Mouse (Mus musculus) embryonic facial prominence, embryonic 14.5 days (tissue): ENCODE measurements at regions not wholly inside any gene's neighbourhood (a gene's known extent, or its start where the extent isn't known, plus 50 kb on each side); places are given as distances from the start of the nearest gene placed in this dataset.

Experiments
- ATAC-seq: fragments of 200-750 bp; cut with Nextera tagmentation; 2 replicates; pipeline ENCODE4 v1.8.0; 2017; ENCODE audit warnings: low read depth, moderate number of reproducible peaks, moderate TSS enrichment
- DNase-seq: peaks from one replicate; pipeline ENCODE4 v3.0.0-alpha.2; 2015; ENCODE audit warnings: low spot score
- H3K27ac ChIP-seq: fragments of 300-500 bp; sonication (generic); replicated peaks from 2 replicates; pipeline ENCODE4 v1.5.1; 2014; ENCODE audit warnings: low read depth, mild to moderate bottlenecking, low read length, moderate library complexity
- H3K27me3 ChIP-seq: fragments of 300-500 bp; sonication (generic); replicated peaks from 2 replicates; pipeline ENCODE4 v1.6.1; 2014; ENCODE audit warnings: low read length; ENCODE audit not compliant: control insufficient read depth, insufficient read depth
- H3K36me3 ChIP-seq: fragments of 300-500 bp; sonication (generic); 2 replicates; pipeline ENCODE4 v1.6.1; 2014; ENCODE audit warnings: low read length, mixed read lengths; ENCODE audit not compliant: control insufficient read depth, insufficient read depth
- H3K4me1 ChIP-seq: fragments of 300-500 bp; sonication (generic); 2 replicates; pipeline ENCODE4 v1.6.1; 2014; ENCODE audit warnings: antibody characterized with exemption, low read length; ENCODE audit not compliant: control insufficient read depth, insufficient read depth
- H3K4me2 ChIP-seq: fragments of 300-500 bp; sonication (generic); 2 replicates; pipeline ENCODE4 v1.6.1; 2014; ENCODE audit warnings: low read depth, mild to moderate bottlenecking, low read length, moderate library complexity, mixed read lengths
- H3K4me3 ChIP-seq: fragments of 300-500 bp; sonication (generic); 2 replicates; pipeline ENCODE4 v1.5.1; 2014; ENCODE audit warnings: low read depth, mild to moderate bottlenecking, low read length
- H3K9ac ChIP-seq: fragments of 300-500 bp; sonication (generic); 2 replicates; pipeline ENCODE4 v1.6.1; 2014; ENCODE audit warnings: low read depth, mild to moderate bottlenecking, low read length, moderate library complexity, mixed read lengths
- H3K9me3 ChIP-seq: fragments of 300-500 bp; sonication (generic); 2 replicates; pipeline ENCODE4 v1.6.1; 2016; ENCODE audit warnings: low read length; ENCODE audit not compliant: control insufficient read depth
- WGBS: fragments of 180-500 bp; shearing (Covaris S2); extraction: QIAGEN DNeasy Blood & Tissue Kit; methylation state at CpG from one replicate; pipeline ENCODE4 v1.1.7; 2014; 5-methylcytosine and 5-hydroxymethylcytosine counted together

DNA sequence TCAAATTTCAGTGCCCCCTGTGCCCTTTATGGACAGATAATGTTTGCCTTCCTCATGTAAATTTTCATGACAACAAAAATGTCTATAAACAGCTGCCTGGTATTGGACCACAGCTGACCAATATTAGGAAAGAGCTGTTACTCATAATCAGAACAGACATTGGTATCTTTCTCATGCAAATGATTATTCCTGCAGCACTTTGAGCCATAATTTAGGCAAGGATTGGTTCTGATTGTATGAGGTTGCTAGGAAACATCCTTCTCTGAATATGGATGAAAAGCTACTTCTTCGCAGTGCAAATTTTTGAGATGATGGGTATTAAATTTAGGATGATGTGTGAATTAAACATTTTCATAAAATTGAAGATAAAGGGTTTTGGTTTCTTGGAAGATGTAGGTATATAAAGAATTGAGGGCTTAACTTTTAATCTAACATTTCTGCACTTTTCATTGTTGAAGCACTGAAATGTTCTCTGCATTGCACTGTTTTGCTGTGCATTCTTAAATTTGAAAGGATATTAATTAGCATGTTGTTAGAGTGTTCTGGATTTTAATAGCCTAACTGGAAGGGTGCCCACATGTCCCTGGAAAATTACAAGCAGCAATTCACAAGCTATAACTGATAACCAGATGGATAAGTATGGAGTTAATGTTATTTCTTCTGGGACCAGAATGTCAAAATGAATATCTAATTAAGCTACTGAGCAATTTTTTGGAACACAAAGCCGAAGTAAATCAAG is 1140.9 kb downstream of the Hace1 start:
- no peaks in the 10 kb centered on the region for H3K27me3 ChIP-seq
- no peak overlapping the region for H3K9ac ChIP-seq
- H3K4me3 ChIP-seq = no peak overlapping the region
- no peak overlapping the region for H3K27ac ChIP-seq
- no peaks in the 10 kb centered on the region for H3K9me3 ChIP-seq
- 77% methylated on average over 2 of the region's 2 CpGs for WGBS
- no peak overlapping the region for H3K4me2 ChIP-seq
- no peaks in the 10 kb centered on the region for H3K4me1 ChIP-seq
- DNase-seq = no peak
- ATAC-seq = no peak
- H3K36me3 ChIP-seq = no peaks in the 10 kb centered on the region

DNA sequence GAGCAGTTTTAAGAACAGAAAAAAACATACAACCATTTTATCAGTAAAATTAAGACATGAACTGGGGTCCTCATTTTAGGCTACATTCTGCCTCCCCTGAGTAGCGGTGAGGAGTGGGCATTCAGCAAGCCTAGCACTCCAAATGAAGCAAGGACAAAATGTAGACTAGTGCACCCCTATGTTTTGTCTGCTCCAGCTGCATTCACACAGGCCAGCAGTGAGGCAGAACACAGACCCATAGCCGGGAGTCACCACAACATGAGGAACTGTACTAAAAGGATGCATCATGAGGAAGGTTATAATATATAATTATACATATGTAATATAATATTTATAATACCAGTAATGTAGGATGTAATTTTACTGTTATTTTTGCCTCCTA is 1141.5 kb downstream of the Hace1 start:
- ATAC-seq (no peak), DNase-seq (no peak)
- H3K4me1 ChIP-seq = no peaks in the 10 kb centered on the region
- no peak overlapping the region for H3K9ac ChIP-seq
- no peaks in the 10 kb centered on the region for H3K9me3 ChIP-seq
- WGBS = 82% methylated on average over 2 of the region's 2 CpGs
- H3K36me3 ChIP-seq = no peaks in the 10 kb centered on the region
- no peak overlapping the region for H3K4me2 ChIP-seq
- no peak overlapping the region for H3K4me3 ChIP-seq
- H3K27me3 ChIP-seq = no peaks in the 10 kb centered on the region
- H3K27ac ChIP-seq = no peak overlapping the region

DNA sequence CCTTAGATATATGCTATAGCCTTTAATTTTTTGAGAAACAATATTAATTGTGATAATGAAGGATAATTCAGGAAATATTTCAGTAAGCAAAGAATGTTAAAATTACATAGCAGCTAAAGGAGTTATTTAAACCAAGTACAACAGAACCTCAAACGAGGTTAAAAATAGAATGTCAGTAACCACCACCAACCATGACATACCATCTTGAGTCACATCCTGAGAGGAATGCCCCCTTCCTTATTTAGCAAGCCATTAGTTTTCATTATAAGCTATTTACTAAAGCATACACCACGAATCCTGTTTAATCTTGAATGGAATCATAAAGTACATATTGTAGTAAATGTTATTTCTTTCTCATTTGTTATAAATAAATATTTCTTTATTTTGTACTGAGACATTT is 1146.0 kb downstream of the Hace1 start:
- Histone ChIP-seq H3K4me2 (no peak overlapping the region), H3K9ac (no peak overlapping the region), H3K36me3 (no peaks in the 10 kb centered on the region), H3K27me3 (no peaks in the 10 kb centered on the region), H3K4me1 (no peaks in the 10 kb centered on the region), H3K4me3 (no peak overlapping the region), H3K27ac (no peak overlapping the region), H3K9me3 (no peaks in the 10 kb centered on the region)
- DNase-seq (no peak), ATAC-seq (no peak)
- WGBS = 71% methylated on average over 2 of the region's 2 CpGs

DNA sequence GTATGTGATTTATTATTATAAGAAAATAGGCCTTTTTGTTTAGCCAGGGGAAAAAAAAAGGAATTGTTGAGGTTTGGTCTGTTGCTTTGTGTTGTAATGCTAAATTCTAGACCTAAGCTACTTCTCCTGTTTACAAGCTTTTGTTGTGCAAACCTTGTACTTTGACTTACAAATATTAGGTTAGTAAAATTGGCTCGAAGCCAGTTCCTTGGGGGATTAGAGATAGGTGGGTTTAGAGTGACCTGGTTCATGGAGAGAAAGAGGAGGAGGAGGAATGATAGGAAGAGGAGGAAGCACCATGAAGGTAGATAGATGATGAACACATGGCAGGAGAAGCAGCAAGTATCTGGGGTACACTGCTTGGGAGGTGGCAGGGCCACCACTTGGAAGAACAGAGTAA is 1153.0 kb downstream of the Hace1 start:
- DNase-seq = no peak
- Histone ChIP-seq H3K4me1 (no peaks in the 10 kb centered on the region), H3K27me3 (no peaks in the 10 kb centered on the region), H3K4me2 (no peak overlapping the region), H3K9ac (no peak overlapping the region), H3K4me3 (no peak overlapping the region), H3K9me3 (no peaks in the 10 kb centered on the region), H3K27ac (no peak overlapping the region), H3K36me3 (no peaks in the 10 kb centered on the region)
- ATAC-seq = no peak
- 55% methylated on average over 1 of the region's 1 CpGs for WGBS

DNA sequence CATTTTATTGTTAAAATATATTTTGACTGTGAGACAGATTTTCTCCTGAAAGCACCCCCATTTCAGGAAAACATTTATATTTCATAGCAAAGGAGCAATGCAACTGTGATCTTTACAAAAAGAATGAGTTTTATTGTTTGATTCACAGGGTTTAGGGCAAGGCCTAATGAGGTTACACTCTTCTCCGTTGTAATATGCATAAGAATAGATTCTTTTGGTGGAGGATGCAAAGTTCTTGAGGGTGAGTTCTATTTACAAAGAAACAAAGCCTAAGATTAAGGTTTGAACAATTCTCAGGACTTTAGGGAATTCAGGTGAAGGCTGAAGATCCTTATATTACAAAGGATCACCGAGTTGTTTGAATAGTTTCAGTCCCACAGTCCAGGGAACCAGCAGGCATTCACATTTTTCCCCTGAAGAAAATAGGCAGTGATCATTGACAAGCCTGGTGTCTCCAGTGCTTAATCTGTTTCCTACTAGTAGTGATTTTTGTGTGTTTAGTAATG is 1156.2 kb downstream of the Hace1 start:
- Histone ChIP-seq H3K9me3 (no peaks in the 10 kb centered on the region), H3K27me3 (no peaks in the 10 kb centered on the region), H3K4me3 (no peak overlapping the region), H3K4me2 (no peak overlapping the region), H3K9ac (no peak overlapping the region), H3K4me1 (no peaks in the 10 kb centered on the region), H3K27ac (no peak overlapping the region), H3K36me3 (no peaks in the 10 kb centered on the region)
- WGBS = 17% methylated on average over 2 of the region's 2 CpGs
- DNase-seq = no peak
- no peak for ATAC-seq

DNA sequence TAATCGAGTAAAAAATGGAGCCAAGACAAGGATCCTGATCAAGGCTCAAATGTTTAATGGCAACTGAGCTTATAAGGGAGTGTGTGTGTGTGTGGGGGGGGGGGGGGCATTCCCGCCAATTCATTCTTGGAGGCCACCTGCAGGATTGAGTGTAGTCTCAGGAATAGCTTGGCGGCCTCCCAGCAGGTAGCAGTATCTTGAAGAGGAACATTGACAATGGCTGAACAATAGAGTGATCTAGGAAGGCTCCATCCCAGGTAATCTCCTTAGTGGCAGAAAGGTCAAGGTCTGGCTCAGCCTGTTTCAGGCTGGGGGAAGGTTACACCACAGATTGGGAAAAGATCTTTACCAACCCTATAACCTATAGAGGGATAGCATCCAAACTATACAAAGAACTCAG is 1163.5 kb downstream of the Hace1 start:
- Histone ChIP-seq H3K9me3 (no peaks in the 10 kb centered on the region), H3K27me3 (no peaks in the 10 kb centered on the region), H3K4me3 (no peak overlapping the region), H3K9ac (no peak overlapping the region), H3K4me2 (no peak overlapping the region), H3K36me3 (no peaks in the 10 kb centered on the region), H3K4me1 (no peaks in the 10 kb centered on the region), H3K27ac (no peak overlapping the region)
- no peak for ATAC-seq
- 83% methylated on average over 2 of the region's 3 CpGs for WGBS
- no peak for DNase-seq

DNA sequence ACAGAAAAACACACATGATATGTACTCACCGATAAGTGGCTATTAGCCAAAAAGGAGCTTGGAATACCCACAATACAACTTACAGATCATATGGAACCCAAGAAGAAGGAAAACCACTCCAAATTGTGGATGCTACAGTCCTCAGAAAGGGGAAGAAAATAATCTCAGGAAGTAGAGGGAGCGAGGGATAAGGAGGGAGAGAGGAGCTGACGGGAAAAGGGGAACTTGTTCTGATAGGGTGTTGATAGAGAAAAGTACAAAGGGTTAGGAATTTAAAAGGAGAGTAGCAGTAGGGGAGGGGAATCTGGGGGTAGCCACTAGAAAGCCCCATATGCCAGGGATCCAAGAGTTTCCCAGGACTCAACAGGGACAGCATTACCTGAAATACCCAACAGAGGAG is 1164.5 kb downstream of the Hace1 start:
- Histone ChIP-seq H3K4me3 (no peak overlapping the region), H3K27me3 (no peaks in the 10 kb centered on the region), H3K36me3 (no peaks in the 10 kb centered on the region), H3K4me1 (no peaks in the 10 kb centered on the region), H3K9ac (no peak overlapping the region), H3K9me3 (no peaks in the 10 kb centered on the region), H3K4me2 (no peak overlapping the region), H3K27ac (no peak overlapping the region)
- 81% methylated on average over 3 of the region's 3 CpGs for WGBS
- DNase-seq (no peak), ATAC-seq (no peak)

DNA sequence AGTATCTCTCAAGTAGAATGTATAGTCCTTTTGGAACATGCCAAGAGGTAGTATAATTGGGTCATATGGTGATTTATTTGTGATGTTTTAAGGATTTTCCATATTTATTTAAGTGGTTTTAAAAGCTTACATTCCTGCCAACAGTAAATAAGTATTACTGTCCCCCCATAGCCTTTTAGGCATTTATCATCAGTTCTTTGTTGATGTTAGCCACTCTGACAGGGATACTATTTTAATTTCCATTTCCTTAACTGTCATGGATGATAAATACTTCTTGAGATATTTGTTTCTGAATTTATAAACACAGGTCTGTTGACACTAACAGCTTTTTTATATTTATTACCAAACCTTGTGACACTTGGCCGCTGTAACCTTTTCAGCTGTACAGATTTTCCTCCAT is 1183.3 kb downstream of the Hace1 start:
- no peak for ATAC-seq
- WGBS = 82% methylated on average over 1 of the region's 1 CpGs

DNA sequence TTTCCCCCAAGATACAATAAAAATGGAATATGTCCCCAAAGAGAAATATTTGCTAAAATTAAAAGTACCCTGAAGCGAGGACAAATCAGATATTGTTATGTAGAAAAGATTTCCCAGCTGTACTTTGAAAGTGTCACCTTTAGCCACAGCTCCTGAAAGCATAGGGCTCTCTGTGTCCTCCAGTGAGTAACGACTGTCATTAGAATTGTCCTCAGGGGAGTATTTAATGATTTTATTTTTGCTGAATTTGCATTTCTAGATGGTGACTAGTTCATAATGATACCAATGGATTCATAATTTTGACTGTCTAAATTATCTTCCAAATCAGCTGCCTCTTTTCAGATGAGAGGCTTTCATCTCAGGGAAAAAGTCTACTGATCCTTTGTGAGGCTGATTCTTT is 1201.1 kb downstream of the Hace1 start:
- no peak for DNase-seq
- ATAC-seq = no peak
- 62% methylated on average over 2 of the region's 2 CpGs for WGBS
- no peaks in the 10 kb centered on the region for H3K36me3 ChIP-seq
- no peak overlapping the region for H3K4me2 ChIP-seq
- H3K27me3 ChIP-seq = no peaks in the 10 kb centered on the region
- H3K27ac ChIP-seq = no peak overlapping the region
- H3K9me3 ChIP-seq = no peaks in the 10 kb centered on the region
- no peak overlapping the region for H3K4me3 ChIP-seq
- no peak overlapping the region for H3K9ac ChIP-seq
- H3K4me1 ChIP-seq = no peaks in the 10 kb centered on the region

More for the DNA sequence above, 1183.3 kb downstream of the Hace1 start:
- no peaks in the 10 kb centered on the region for H3K36me3 ChIP-seq
- no peaks in the 10 kb centered on the region for H3K4me1 ChIP-seq
- no peak overlapping the region for H3K4me2 ChIP-seq
- no peaks in the 10 kb centered on the region for H3K27me3 ChIP-seq
- no peak overlapping the region for H3K9ac ChIP-seq
- H3K4me3 ChIP-seq = no peak overlapping the region
- no peak for DNase-seq
- H3K27ac ChIP-seq = no peak overlapping the region
- H3K9me3 ChIP-seq = no peaks in the 10 kb centered on the region
